Mouse (Mus musculus) adrenal gland, adult 2 months (tissue): ENCODE results near the gene Pomgnt1. TPM values are rescaled to one million over a fixed set of nuclear protein-coding genes. Genes with fewer than 3 reads are reported as not detected.

Experiments used
- DNase-seq: peaks from one replicate; pipeline ENCODE4 v3.0.0; 2021
- long read RNA-seq: library from polyadenylated mRNA; stranded (forward); transcript quantifications from one replicate; pipeline ENCODE4 v2.0.0, GENCODE M21; 2021
- polyA plus RNA-seq: library from polyadenylated mRNA; depleted of rRNA; stranded (reverse); fragments of >200 nt; gene quantifications from 2 replicates; pipeline ENCODE4 v1.2.3, GENCODE M21; 2012; rRNA removed
- total RNA-seq, 2 experiments: library from RNA; stranded (reverse); gene quantifications; 2 replicates each; pipeline ENCODE4 v1.2.3; 2021

Gene Pomgnt1
- total RNA-seq (10 to 100 TPM; 48.1 to 70.5 TPM), polyA plus RNA-seq (28.0 and 34.9 TPM in 2 replicates)
- long read RNA-seq, transcript Pomgnt1-203 (22 exons, 2,719 nt) = major isoform, 125 of 142 reads
- long read RNA-seq, partial matches to known transcripts = 3 of 142 reads
- long read RNA-seq, other reads (novel, unspliced or antisense) = 13 of 142 reads

DNA sequence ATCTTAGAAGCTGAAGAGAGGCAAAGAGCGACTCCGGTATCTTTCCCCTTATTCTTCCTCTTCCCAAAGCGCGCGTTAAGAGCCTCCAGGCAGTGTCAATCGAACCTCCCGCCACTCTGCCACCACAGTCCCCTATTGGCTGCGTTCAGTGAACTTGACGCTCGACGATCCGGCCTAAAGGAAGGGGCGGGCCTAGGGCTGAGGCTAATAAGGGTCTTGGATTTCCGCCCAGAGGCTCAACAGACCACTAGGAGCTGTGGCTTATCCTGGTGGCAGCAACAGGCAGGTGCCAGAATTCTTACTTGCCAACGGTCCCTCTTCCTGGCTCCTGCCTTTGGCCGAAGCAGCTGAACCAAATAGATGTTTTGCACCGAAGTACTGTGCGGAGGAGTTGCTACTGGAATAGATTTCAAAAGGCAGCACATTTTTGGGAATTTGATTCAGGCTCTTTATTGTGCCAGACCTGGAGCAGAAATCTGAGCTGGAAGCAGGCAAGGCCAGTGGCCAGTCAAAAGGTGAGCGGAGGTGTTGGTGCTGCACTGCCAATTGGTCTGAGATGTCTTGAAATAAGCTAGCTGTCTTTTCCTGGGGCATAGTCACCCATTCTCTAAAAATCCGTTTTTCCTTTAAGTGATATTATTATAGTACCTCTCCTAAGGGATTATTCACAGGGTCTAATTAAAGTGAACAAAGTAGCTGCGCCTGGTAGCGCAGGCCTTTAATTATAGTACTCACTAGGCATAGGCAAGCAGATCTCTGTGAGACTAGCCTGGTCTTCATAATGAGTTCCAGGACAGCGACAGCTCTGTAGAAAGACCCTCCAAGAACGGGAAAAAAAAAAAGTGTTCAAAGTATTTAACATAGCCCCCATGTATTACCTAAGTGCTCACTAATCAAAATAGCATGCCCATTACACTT is at the start of gene Pomgnt1, which contains the start of gene Rad54l:
Pomgnt1 (plus strand) TSS at position 239 of the 918 bp plus-strand sequence.
Rad54l (minus strand) TSS at position 89 of the 918 bp plus-strand sequence.
- DNase-seq = peak; percentile 87

DNA sequence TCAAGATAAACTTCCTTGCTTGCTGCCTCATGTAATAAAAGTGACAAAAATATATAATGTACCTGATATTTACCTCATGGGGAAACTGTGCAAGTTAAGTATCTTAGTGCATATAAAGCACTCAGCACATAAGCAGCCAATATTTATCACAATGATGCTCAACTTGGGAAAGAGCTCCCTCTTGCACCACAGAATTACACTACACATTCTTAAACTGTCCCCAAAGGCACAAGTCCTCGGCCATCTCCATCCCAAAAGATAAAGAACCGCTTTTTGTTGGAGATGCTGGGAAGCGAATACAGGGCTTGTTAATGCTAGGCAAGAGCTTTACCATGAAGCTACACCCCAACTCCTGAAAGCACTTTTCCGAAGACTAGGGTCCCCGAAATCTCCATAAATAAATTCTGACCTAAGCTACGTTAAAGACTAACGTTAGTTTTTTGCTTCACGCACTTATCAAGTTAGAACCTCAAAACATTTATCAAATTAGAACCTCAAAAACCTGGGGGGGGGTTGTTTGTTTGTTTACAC is 49.4 kb upstream of the Pomgnt1 start:
- DNase-seq = peak; percentile 28

DNA sequence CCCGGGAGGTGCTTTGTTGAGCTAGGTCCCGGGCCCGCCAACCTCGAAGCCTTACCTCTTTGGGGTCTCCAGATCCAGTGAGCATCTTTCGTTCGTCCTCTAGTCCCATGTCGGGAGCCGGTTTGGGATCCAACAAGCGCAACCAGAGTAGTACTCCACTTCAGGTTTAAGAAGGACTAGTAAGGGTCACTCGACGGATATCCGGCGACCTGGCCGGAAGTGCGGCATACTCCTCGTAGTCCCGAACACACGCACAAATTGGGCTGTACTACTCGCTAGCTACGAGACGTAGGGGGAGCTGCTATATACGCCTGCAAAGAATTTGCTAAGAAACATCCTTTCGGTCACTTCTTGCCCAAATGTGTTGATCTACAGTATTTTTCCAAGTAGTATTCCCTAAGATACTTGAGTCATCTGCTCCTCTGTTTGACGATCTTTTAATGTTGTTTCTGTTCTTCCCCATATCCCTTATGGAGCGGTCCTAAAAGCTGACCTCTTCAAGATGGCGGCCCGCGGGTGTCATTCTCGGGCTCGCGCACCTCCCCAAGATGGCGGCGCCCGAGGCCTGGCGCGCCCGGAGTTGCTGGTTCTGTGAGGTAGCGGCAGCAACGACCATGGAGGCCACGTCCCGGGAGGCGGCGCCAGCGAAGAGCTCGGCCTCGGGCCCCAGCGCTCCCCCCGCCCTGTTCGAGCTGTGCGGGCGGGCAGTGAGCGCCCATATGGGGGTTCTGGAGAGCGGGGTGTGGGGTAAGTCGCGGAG is 48.6 kb upstream of the Pomgnt1 start, which contains the start of the genes Uqcrh and Lrrc41:
Uqcrh (minus strand) TSS at position 211 of the 760 bp plus-strand sequence.
Lrrc41 (plus strand) TSS at position 409 of the 760 bp plus-strand sequence.
- peak; percentile 95 for DNase-seq

DNA sequence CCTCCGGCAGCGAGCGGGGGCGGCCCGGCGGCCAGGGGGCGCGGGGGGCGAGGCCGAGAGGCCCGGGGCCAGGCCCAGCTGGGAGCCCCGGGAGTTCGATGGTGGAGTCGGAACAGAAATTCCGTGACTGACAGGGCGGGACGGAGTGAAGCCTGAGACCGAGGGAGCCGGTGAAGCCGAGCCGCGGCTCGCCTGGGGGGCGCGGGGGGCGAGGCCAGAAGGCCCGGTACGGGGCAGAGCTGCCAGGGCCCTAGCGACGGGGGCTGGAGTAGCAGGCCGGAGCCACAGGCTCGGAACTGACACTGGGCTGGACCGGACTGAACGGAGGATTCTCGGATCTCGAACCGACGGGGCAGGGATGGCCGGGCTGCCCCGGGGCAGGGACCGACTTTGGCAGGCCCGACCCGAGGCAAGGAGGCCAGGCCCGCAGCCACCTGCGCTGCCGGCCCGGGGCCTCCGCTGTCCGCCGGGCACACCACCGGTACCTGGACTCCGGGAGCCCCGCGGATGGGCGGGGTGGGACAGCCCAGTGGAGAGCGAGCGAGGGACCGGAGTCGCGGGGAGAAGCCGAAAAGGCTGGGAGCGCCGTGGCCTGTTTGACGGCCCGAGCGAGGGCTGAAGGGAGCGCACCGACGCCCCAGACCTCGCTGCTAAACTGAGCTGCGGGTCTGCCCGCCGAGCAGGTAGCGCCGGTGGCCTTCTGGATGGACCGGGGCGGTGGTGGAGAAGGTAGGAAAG is 47.8 kb upstream of the Pomgnt1 start:
- peak; percentile 85 for DNase-seq

GRCm38 (mm10) chr4:116076369-116077231 is 47.0 kb upstream of the Pomgnt1 start:
- peak; percentile 81 for DNase-seq

DNA sequence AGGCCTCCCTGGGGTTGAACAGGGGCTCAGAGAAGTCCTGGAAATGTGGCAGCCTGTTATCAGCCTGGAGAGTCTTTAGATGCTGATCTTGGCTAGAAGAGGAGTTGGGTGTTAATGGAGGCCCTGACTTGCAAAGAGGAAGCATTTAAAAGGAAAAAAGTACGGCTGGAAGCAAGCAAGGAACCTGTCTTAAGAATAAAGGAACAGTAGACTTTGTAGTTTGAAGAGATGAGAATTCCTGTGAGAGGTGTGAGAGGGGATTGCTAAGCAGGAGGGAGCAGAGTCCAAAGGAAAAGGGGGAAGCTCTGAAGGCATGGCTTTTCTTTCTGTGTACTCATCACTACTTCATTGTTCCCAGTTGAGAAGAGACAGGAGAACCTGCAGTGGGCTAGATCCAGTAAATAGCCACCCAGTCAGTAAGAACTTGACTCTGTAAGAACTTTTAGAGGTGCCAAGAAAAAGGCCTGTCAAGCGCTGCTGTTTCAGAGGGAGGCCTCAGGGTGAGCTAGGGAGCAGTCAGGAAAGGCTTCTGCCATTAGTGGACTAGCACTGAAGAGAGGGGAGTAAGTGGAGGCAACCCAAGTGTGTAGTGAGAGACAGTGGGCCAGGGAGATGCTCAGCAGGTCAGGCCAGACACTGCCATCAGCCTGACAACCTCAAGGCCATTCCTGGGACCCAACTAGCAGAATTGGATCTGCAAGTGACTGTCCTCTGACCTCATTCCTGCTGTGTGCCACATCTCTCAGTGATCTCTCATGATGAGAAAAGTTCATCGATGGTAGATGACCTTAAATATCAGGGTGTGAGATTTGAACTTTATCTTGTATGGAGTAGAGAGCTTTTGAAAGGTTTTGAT is 46.2 kb upstream of the Pomgnt1 start:
- DNase-seq = peak; percentile 54

- no peak for DNase-seq
These were observed 35.0 kb upstream of the Pomgnt1 start for GRCm38 (mm10) chr4:116088510-116089249.

GRCm38 (mm10) chr4:116096291-116096690 is 27.3 kb upstream of the Pomgnt1 start:
- no peak for DNase-seq

GRCm38 (mm10) chr4:116097211-116097610 is 26.4 kb upstream of the Pomgnt1 start:
- no peak for DNase-seq

- DNase-seq = no peak
These were observed 22.7 kb upstream of the Pomgnt1 start for GRCm38 (mm10) chr4:116100959-116101358.

- no peak for DNase-seq
These were observed 18.4 kb upstream of the Pomgnt1 start for GRCm38 (mm10) chr4:116105278-116105677.

- DNase-seq = no peak
These were observed 12.9 kb upstream of the Pomgnt1 start for GRCm38 (mm10) chr4:116110695-116111094.

DNA sequence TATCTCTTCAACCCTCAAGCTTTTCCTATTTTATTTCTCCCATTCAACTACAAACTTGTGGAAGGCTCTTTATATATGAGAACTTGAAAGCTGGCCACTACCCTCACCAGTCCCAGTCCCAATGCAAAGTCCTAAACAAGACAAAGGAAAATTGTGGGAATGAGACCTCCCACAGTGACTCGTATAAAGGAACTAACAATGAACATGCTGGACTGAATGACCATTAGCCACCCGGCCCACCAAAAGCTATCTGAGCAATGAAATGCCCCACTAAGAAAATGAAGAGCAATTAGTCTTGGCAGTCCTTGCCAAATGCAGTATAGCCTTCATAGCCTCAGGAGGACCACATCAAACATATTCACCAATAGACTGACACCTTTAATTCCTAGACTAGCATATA is 12.2 kb upstream of the Pomgnt1 start:
- no peak for DNase-seq

DNA sequence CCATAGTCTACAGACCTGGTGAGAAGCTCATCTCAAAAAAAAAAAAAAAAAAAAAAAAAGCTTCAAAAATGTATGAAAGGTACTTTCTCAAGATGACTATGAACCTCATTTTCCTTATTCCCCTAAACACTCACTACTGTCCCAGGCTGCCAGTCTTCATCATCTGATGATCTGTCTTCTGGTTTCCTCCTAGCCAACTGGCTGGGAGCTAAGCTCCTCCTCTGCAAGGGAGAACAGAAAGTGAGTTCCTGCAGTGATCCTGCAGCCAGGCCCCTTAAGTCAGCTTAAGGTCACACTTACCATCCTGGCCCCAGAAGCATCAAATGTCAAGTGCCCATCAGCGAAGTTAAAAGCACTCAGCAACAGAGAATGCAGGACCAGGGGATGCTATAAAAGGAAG is 878 bp upstream of the Pomgnt1 start:
- DNase-seq = no peak

GRCm38 (mm10) chr4:116125803-116126386 is 2.3 kb downstream of the Pomgnt1 start:
- no peak for DNase-seq

DNA sequence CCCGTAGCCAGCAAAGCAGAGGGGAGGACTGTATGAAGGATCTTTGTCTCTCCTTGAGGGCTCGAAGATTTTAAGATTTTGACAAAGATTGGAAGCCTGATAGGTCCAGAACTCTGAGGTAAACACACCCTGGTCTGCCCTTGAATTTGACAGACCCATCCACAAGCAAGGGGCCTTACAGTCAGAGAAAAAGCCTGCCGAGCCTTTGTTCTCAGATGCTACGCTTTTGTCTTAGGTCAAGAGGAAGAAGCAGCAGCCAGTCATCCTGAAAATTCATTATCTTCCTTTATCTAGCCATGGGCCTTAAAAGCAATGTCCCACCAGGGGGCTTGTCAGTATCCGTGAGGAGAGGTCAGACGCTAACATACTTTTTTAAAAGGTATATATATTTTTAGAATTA is 4.3 kb downstream of the Pomgnt1 start:
- no peak for DNase-seq

DNA sequence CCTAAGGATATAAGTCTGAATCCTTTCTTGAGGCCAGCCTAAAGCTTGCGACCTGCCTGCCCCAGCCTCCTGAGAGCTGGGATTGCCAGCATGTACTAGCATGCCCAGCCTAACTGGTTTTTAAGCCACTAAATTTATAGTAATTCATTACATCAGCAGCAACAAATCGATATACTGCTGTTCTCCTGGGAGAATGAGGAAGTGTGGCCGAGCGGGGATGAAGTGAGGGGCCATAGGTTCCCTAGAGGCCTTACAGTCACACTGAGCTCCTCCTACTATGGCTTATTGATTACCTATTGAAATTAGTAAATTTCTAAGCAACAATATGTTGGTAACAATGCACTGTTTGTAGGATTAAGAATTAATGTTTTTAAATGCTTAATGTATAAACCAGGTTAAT is 9.5 kb downstream of the Pomgnt1 start:
- no peak for DNase-seq

DNA sequence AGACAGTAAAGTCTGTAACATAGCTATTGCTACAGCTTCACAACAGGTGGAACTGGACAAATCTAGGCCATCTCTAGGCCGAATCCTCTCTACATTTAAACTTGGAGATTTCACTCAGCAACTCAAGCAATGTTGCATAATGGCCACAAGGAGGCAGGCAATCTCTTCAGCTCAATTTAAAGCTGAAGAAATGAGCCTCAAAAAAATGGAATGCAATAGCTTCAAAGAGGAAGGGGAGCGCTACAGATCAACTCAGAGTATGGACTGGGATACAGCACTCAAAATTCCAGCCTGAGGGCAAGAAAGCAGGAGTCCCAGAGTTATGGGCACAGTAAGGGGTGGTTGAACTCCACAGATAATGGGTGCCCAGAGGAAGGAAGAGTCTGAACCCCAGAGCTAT is 11.3 kb downstream of the Pomgnt1 start:
- no peak for DNase-seq
